Comparison of ENCODE assay signal across 8 mouse cellular contexts in genomic region chr19:5845319-5846135, GRCm38 (mm10). TPM values are rescaled to one million over a fixed set of nuclear protein-coding genes. Genes with fewer than 3 reads are reported as not detected.
DNase-seq lines count a peak whose midpoint lies in the region; ATAC-seq and TF ChIP-seq lines count a peak whose summit lies in the region.

No protein-coding gene starts in this region.

- no peak for TF ChIP-seq CTCF in ES-Bruce4 (IDR thresholded peaks at IDR 0.05; ENCODE audit: low read depth, low read length)

- H3K9ac ChIP-seq in ES-Bruce4 (ENCODE audit: low read depth, poor library complexity, severe bottlenecking), result peak overlapping the region; percentile 91
- H3K9ac ChIP-seq in forebrain, embryonic 14.5 days (ENCODE audit: low read length), result peak overlapping the region; percentile 62
- H3K9ac ChIP-seq in lung, embryonic 15.5 days, result peak overlapping the region; percentile 43

- H3K36me3 ChIP-seq in ES-Bruce4 (ENCODE audit: control insufficient read depth, insufficient read depth, low read length, poor library complexity, severe bottlenecking), result no peaks in the 10 kb centered on the region
- H3K36me3 ChIP-seq in forebrain, embryonic 14.5 days (ENCODE audit: control insufficient read depth, insufficient read depth, low read length), result no peaks in the 10 kb centered on the region
- H3K36me3 ChIP-seq in lung, embryonic 15.5 days, result no peaks in the 10 kb centered on the region

- H3K4me1 ChIP-seq in ES-Bruce4 (ENCODE audit: control insufficient read depth, insufficient read depth, low read length), result no peaks in the 10 kb centered on the region
- H3K4me1 ChIP-seq in forebrain, embryonic 14.5 days (ENCODE audit: control insufficient read depth, insufficient read depth, low read length), result peaks cover 69% of the 10 kb centered on the region
- H3K4me1 ChIP-seq in lung, embryonic 15.5 days, result peaks cover 87% of the 10 kb centered on the region

- H3K4me2 ChIP-seq in forebrain, embryonic 14.5 days (ENCODE audit: low read length), result peak overlapping the region; percentile 77
- H3K4me2 ChIP-seq in lung, embryonic 15.5 days, result peak overlapping the region; percentile 70

- H3K4me3 ChIP-seq in ES-Bruce4 (ENCODE audit: low read depth, low read length), result peak overlapping the region; percentile 80
- H3K4me3 ChIP-seq in forebrain, embryonic 14.5 days (ENCODE audit: low read depth, low read length), result peak overlapping the region; percentile 27
- peak overlapping the region; percentile 40 for H3K4me3 ChIP-seq in lung, embryonic 15.5 days

- ATAC-seq in forebrain, embryonic 14.5 days, result peak; percentile 54
- ATAC-seq in lung, embryonic 15.5 days (ENCODE audit: borderline replicate concordance, extremely low read depth, low FRiP score, low TSS enrichment), result peak; percentile 39

- no peaks in the 10 kb centered on the region for H3K27me3 ChIP-seq in ES-Bruce4 (ENCODE audit: control insufficient read depth, insufficient read depth, low read length, poor library complexity, severe bottlenecking)
- no peaks in the 10 kb centered on the region for H3K27me3 ChIP-seq in forebrain, embryonic 14.5 days (replicated peaks; ENCODE audit: control insufficient read depth, insufficient read depth, low read length)
- no peaks in the 10 kb centered on the region for H3K27me3 ChIP-seq in lung, embryonic 15.5 days

- WGBS in forebrain, embryonic 14.5 days, result 7% methylated on average over 45 of the region's 45 CpGs
- WGBS in lung, embryonic 15.5 days, result 4% methylated on average over 45 of the region's 45 CpGs

- peak; percentile 89 for DNase-seq in c-Kit-positive CD71-positive TER-119-negative erythroid progenitor cells, embryonic 14.5 days (ENCODE audit: low read depth)
- DNase-seq in forebrain, embryonic 14.5 days (ENCODE audit: low spot score), result peak; percentile 95
- peak; percentile 98 for DNase-seq in heart, postnatal 4 days
- peak; percentile 87 to 89 for DNase-seq in layer of hippocampus, adult 8-10 months (ENCODE audit: low spot score in 2 of 2)
- peak; percentile 91 for DNase-seq in ovary, adult 18-20 months (ENCODE audit: low spot score)
- peak; percentile 96 for DNase-seq in thymus, postnatal 0 days (ENCODE audit: low spot score)

- TF ChIP-seq EP300 in ES-Bruce4 (IDR thresholded peaks at IDR 0.05; ENCODE audit: insufficient read depth, low read depth, low read length), result peak; percentile 97

- H3K27ac ChIP-seq in ES-Bruce4 (ENCODE audit: insufficient read depth, low read length), result peak overlapping the region; percentile 97
- H3K27ac ChIP-seq in forebrain, embryonic 14.5 days (ENCODE audit: low read depth, low read length), result peak overlapping the region; percentile 98
- H3K27ac ChIP-seq in lung, embryonic 15.5 days, result peak overlapping the region; percentile 99

- peak; percentile 92 for TF ChIP-seq POLR2A in ES-Bruce4 (IDR thresholded peaks at IDR 0.05; ENCODE audit: insufficient read depth, low read length)

- H3K9me3 ChIP-seq in ES-Bruce4 (replicated peaks; ENCODE audit: control insufficient read depth, insufficient read depth, low read length, poor library complexity, severe bottlenecking), result no peaks in the 10 kb centered on the region
- H3K9me3 ChIP-seq in forebrain, embryonic 14.5 days (replicated peaks; ENCODE audit: control insufficient read depth, low read length), result no peaks in the 10 kb centered on the region
- no peaks in the 10 kb centered on the region for H3K9me3 ChIP-seq in lung, embryonic 15.5 days

RNA-seq across cellular contexts. Expression of gene Frmd8, which starts 29.5 kb away (rescaled TPM):
- polyA plus RNA-seq in ES-Bruce4 (2011; ENCODE audit: insufficient read depth, insufficient read length, low read depth, missing spikeins), result 26.3 and 33.1 TPM in 2 replicates
- polyA plus RNA-seq in forebrain, embryonic 14.5 days (2014; fragmentation: Nextera tagmentation; extraction: Ambion mirVana), result 13.1 and 16.0 TPM in 2 replicates
- 10 to 100 TPM; 18.6 to 20.9 TPM for total RNA-seq in heart, postnatal 4 days (2021)
- total RNA-seq in layer of hippocampus, adult 8-10 months (2022), result 10 to 100 TPM; 10.4 to 20.8 (median 16.3) TPM
- 50.7 and 53.0 TPM in 2 replicates for polyA plus RNA-seq in lung, embryonic 15.5 days (2015; fragmentation: Nextera tagmentation; extraction: Ambion mirVana)
- 72.4 and 75.2 TPM in 2 replicates for polyA plus RNA-seq in thymus, postnatal 0 days (2015; fragmentation: Nextera tagmentation; extraction: Ambion mirVana)

RNA-seq across cellular contexts. Expression of gene Slc25a45, which starts 32.1 kb away (rescaled TPM):
- polyA plus RNA-seq in ES-Bruce4 (2011; ENCODE audit: insufficient read depth, insufficient read length, low read depth, missing spikeins), result 0.46 and 0.48 TPM in 2 replicates
- polyA plus RNA-seq in forebrain, embryonic 14.5 days (2014; fragmentation: Nextera tagmentation; extraction: Ambion mirVana), result 1.7 TPM in 2 replicates
- total RNA-seq in heart, postnatal 4 days (2021), result 1 to 10 TPM; 5.4 to 6.2 TPM
- 1 to 10 TPM; 3.1 to 7.1 (median 4.5) TPM for total RNA-seq in layer of hippocampus, adult 8-10 months (2022)
- 4.2 and 5.6 TPM in 2 replicates for polyA plus RNA-seq in lung, embryonic 15.5 days (2015; fragmentation: Nextera tagmentation; extraction: Ambion mirVana)
- 11.4 and 14.6 TPM in 2 replicates for polyA plus RNA-seq in thymus, postnatal 0 days (2015; fragmentation: Nextera tagmentation; extraction: Ambion mirVana)

RNA-seq across cellular contexts. Expression of gene Tigd3, which starts 48.4 kb away (rescaled TPM):
- polyA plus RNA-seq in ES-Bruce4 (2011; ENCODE audit: insufficient read depth, insufficient read length, low read depth, missing spikeins), result 1.9 and 3.6 TPM in 2 replicates
- 7.0 and 7.1 TPM in 2 replicates for polyA plus RNA-seq in forebrain, embryonic 14.5 days (2014; fragmentation: Nextera tagmentation; extraction: Ambion mirVana)
- 1 to 10 TPM; 2.0 TPM for total RNA-seq in heart, postnatal 4 days (2021)
- total RNA-seq in layer of hippocampus, adult 8-10 months (2022), result 1 to 10 TPM; 2.2 to 3.5 (median 2.9) TPM
- 3.2 and 3.6 TPM in 2 replicates for polyA plus RNA-seq in lung, embryonic 15.5 days (2015; fragmentation: Nextera tagmentation; extraction: Ambion mirVana)
- 3.3 and 4.1 TPM in 2 replicates for polyA plus RNA-seq in thymus, postnatal 0 days (2015; fragmentation: Nextera tagmentation; extraction: Ambion mirVana)

Comparison
In these comparisons a context has a peak if more than half of its experiments do, and no peak if none do; other contexts are left out.
1. Peak in every context shown above with its lines: DNase-seq, ATAC-seq, H3K4me3 ChIP-seq and H3K27ac ChIP-seq.
2. H3K4me3 ChIP-seq: peak in every context shown above with its lines; median percentile 80 in ES-Bruce4; 40 in lung, embryonic 15.5 days; 27 in forebrain, embryonic 14.5 days.